Mouse (Mus musculus) forebrain, embryonic 13.5 days (tissue): ENCODE data around the gene Ces3b. TPM values are rescaled to one million over a fixed set of nuclear protein-coding genes. Genes with fewer than 3 reads are reported as not detected.
"Not testable (repeated sequence)": the region's sequence is repeated elsewhere in the genome, so short reads cannot be mapped to it uniquely, and the experiment has no call there.

Source experiments
- ATAC-seq: fragments of 200-750 bp; cut with Nextera tagmentation; 2 replicates; pipeline ENCODE4 v1.8.0; 2017
- H3K27ac ChIP-seq: fragments of 300-500 bp; sonication (generic); 2 replicates; pipeline ENCODE4 v1.5.1; 2015; ENCODE audit warnings: inconsistent platforms, mild to moderate bottlenecking, moderate library complexity
- H3K27me3 ChIP-seq: fragments of 300-500 bp; sonication (generic); 2 replicates; pipeline ENCODE4 v1.6.1; 2015; ENCODE audit warnings: mild to moderate bottlenecking, inconsistent platforms
- H3K36me3 ChIP-seq: fragments of 300-500 bp; sonication (generic); 2 replicates; pipeline ENCODE4 v1.6.1; 2015; ENCODE audit warnings: mild to moderate bottlenecking, inconsistent platforms; ENCODE audit not compliant: poor library complexity, severe bottlenecking
- H3K4me1 ChIP-seq: fragments of 300-500 bp; sonication (generic); 2 replicates; pipeline ENCODE4 v1.6.1; 2015; ENCODE audit warnings: inconsistent platforms
- H3K4me2 ChIP-seq: fragments of 300-500 bp; sonication (generic); 2 replicates; pipeline ENCODE4 v1.6.1; 2015; ENCODE audit warnings: inconsistent platforms, mild to moderate bottlenecking, moderate library complexity
- H3K4me3 ChIP-seq: fragments of 300-500 bp; sonication (generic); 2 replicates; pipeline ENCODE4 v1.5.1; 2015; ENCODE audit warnings: mild to moderate bottlenecking, inconsistent platforms
- H3K9ac ChIP-seq: fragments of 300-500 bp; sonication (generic); 2 replicates; pipeline ENCODE4 v1.6.1; 2015; ENCODE audit warnings: mild to moderate bottlenecking, inconsistent platforms
- H3K9me3 ChIP-seq: fragments of 300-500 bp; sonication (generic); replicated peaks from 2 replicates; pipeline ENCODE4 v1.6.1; 2016; ENCODE audit warnings: inconsistent platforms
- WGBS: fragments of 180-500 bp; shearing (Covaris S2); methylation state at CpG from one replicate; pipeline ENCODE4 v1.1.7; 2015; 5-methylcytosine and 5-hydroxymethylcytosine counted together
- polyA plus RNA-seq: library from polyadenylated mRNA; unstranded; fragments of >200 nt; fragmentation: Nextera tagmentation; extraction: Ambion mirVana; gene quantifications from 2 replicates; pipeline ENCODE4 v1.2.1, GENCODE M21; 2015

The Ces3b gene
- not detected in 2 replicates for polyA plus RNA-seq

GRCm38 (mm10) chr8:105083449-105084050, at the start of gene Ces3b:
Gene Ces3b, plus strand, starts transcription at chr8:105083753.
- no peaks in the 10 kb centered on the region for H3K27me3 ChIP-seq
- 81% methylated on average over 7 of the region's 7 CpGs for WGBS
- H3K4me3 ChIP-seq = no peak within 1 kb of the TSS
- H3K27ac ChIP-seq = no peak within 1 kb of the TSS
- H3K4me2 ChIP-seq = no peak within 1 kb of the TSS
- H3K36me3 ChIP-seq = no peaks in the 10 kb centered on the region
- H3K9me3 ChIP-seq = no peaks in the 10 kb centered on the region
- no peaks in the 10 kb centered on the region for H3K4me1 ChIP-seq
- ATAC-seq = no peak
- H3K9ac ChIP-seq = no peak within 1 kb of the TSS

GRCm38 (mm10) chr8:105043510-105043909, 40.0 kb upstream of the Ces3b start:
- Histone ChIP-seq H3K4me1 (no peaks in the 10 kb centered on the region), H3K4me2 (no peak overlapping the region), H3K27ac (no peak overlapping the region), H3K36me3 (no peaks in the 10 kb centered on the region), H3K9ac (no peak overlapping the region), H3K27me3 (no peaks in the 10 kb centered on the region), H3K4me3 (no peak overlapping the region), H3K9me3 (no peaks in the 10 kb centered on the region)
- WGBS = 88% methylated on average over 1 of the region's 1 CpGs
- no peak for ATAC-seq

GRCm38 (mm10) chr8:105045824-105046401, 37.6 kb upstream of the Ces3b start:
- H3K36me3 ChIP-seq = no peaks in the 10 kb centered on the region
- no peaks in the 10 kb centered on the region for H3K27me3 ChIP-seq
- 89% methylated on average over 3 of the region's 3 CpGs for WGBS
- H3K4me3 ChIP-seq = no peak overlapping the region
- no peak overlapping the region for H3K9ac ChIP-seq
- H3K4me1 ChIP-seq = no peaks in the 10 kb centered on the region
- no peak overlapping the region for H3K27ac ChIP-seq
- H3K4me2 ChIP-seq = no peak overlapping the region
- no peaks in the 10 kb centered on the region for H3K9me3 ChIP-seq
- no peak for ATAC-seq

GRCm38 (mm10) chr8:105048371-105048854, 35.1 kb upstream of the Ces3b start, which contains the start of gene Ces3a:
Gene Ces3a, plus strand, starts transcription at chr8:105048601.
- ATAC-seq = no peak
- no peak within 1 kb of the TSS for H3K9ac ChIP-seq
- H3K9me3 ChIP-seq = no peaks in the 10 kb centered on the region
- H3K4me2 ChIP-seq = no peak within 1 kb of the TSS
- no peak within 1 kb of the TSS for H3K4me3 ChIP-seq
- H3K36me3 ChIP-seq = no peaks in the 10 kb centered on the region
- no peaks in the 10 kb centered on the region for H3K4me1 ChIP-seq
- no peak within 1 kb of the TSS for H3K27ac ChIP-seq
- WGBS = 83% methylated on average over 3 of the region's 3 CpGs
- H3K27me3 ChIP-seq = no peaks in the 10 kb centered on the region

- Histone ChIP-seq H3K4me1 (no peaks in the 10 kb centered on the region), H3K9ac (no peak overlapping the region), H3K4me2 (no peak overlapping the region), H3K36me3 (no peaks in the 10 kb centered on the region), H3K9me3 (no peaks in the 10 kb centered on the region), H3K27ac (no peak overlapping the region), H3K27me3 (no peaks in the 10 kb centered on the region), H3K4me3 (no peak overlapping the region)
- 91% methylated on average over 4 of the region's 4 CpGs for WGBS
- no peak for ATAC-seq
Measured at GRCm38 (mm10) chr8:105056211-105056610, 27.3 kb upstream of the Ces3b start.

GRCm38 (mm10) chr8:105060056-105060455, 23.5 kb upstream of the Ces3b start:
- Histone ChIP-seq H3K9ac (no peak overlapping the region), H3K9me3 (no peaks in the 10 kb centered on the region), H3K36me3 (no peaks in the 10 kb centered on the region), H3K4me2 (no peak overlapping the region), H3K4me3 (no peak overlapping the region), H3K27ac (no peak overlapping the region), H3K4me1 (no peaks in the 10 kb centered on the region), H3K27me3 (no peaks in the 10 kb centered on the region)
- no peak for ATAC-seq

GRCm38 (mm10) chr8:105066761-105067160, 16.8 kb upstream of the Ces3b start:
- H3K27ac ChIP-seq = no peak overlapping the region
- H3K36me3 ChIP-seq = no peaks in the 10 kb centered on the region
- 0% methylated on average over 1 of the region's 1 CpGs for WGBS
- H3K27me3 ChIP-seq = no peaks in the 10 kb centered on the region
- no peak overlapping the region for H3K9ac ChIP-seq
- no peak overlapping the region for H3K4me2 ChIP-seq
- no peaks in the 10 kb centered on the region for H3K9me3 ChIP-seq
- no peak overlapping the region for H3K4me3 ChIP-seq
- H3K4me1 ChIP-seq = no peaks in the 10 kb centered on the region
- peak; percentile 50; the same call in 1 of the 2 replicates for ATAC-seq

GRCm38 (mm10) chr8:105067905-105068304, 15.6 kb upstream of the Ces3b start:
- H3K4me1 ChIP-seq, H3K9ac ChIP-seq, ATAC-seq, H3K27me3 ChIP-seq, H3K27ac ChIP-seq, H3K4me2 ChIP-seq, H3K9me3 ChIP-seq, H3K36me3 ChIP-seq, H3K4me3 ChIP-seq: not testable (repeated sequence)
- 79% methylated on average over 7 of the region's 7 CpGs for WGBS

- Histone ChIP-seq H3K36me3 (no peaks in the 10 kb centered on the region), H3K4me2 (no peak overlapping the region), H3K9me3 (no peaks in the 10 kb centered on the region), H3K27ac (no peak overlapping the region), H3K4me3 (no peak overlapping the region), H3K27me3 (no peaks in the 10 kb centered on the region), H3K4me1 (no peaks in the 10 kb centered on the region), H3K9ac (no peak overlapping the region)
- no peak for ATAC-seq
Measured at GRCm38 (mm10) chr8:105068971-105069370, 14.6 kb upstream of the Ces3b start.

GRCm38 (mm10) chr8:105076601-105077000, 7.0 kb upstream of the Ces3b start:
- Histone ChIP-seq H3K36me3 (no peaks in the 10 kb centered on the region), H3K27me3 (no peaks in the 10 kb centered on the region), H3K9ac (no peak overlapping the region), H3K4me3 (no peak overlapping the region), H3K4me2 (no peak overlapping the region), H3K9me3 (no peaks in the 10 kb centered on the region), H3K4me1 (no peaks in the 10 kb centered on the region), H3K27ac (no peak overlapping the region)
- no peak for ATAC-seq
- 95% methylated on average over 4 of the region's 4 CpGs for WGBS

GRCm38 (mm10) chr8:105077071-105077470, 6.5 kb upstream of the Ces3b start:
- no peak overlapping the region for H3K4me2 ChIP-seq
- no peak overlapping the region for H3K9ac ChIP-seq
- no peak overlapping the region for H3K27ac ChIP-seq
- H3K4me3 ChIP-seq = no peak overlapping the region
- H3K4me1 ChIP-seq = no peaks in the 10 kb centered on the region
- no peaks in the 10 kb centered on the region for H3K36me3 ChIP-seq
- no peak for ATAC-seq
- no peaks in the 10 kb centered on the region for H3K9me3 ChIP-seq
- no peaks in the 10 kb centered on the region for H3K27me3 ChIP-seq
- 73% methylated on average over 6 of the region's 6 CpGs for WGBS

- Histone ChIP-seq H3K4me3 (no peak overlapping the region), H3K4me1 (no peaks in the 10 kb centered on the region), H3K9me3 (no peaks in the 10 kb centered on the region), H3K9ac (no peak overlapping the region), H3K27me3 (no peaks in the 10 kb centered on the region), H3K36me3 (no peaks in the 10 kb centered on the region), H3K27ac (no peak overlapping the region), H3K4me2 (no peak overlapping the region)
- WGBS = 90% methylated on average over 5 of the region's 5 CpGs
- no peak for ATAC-seq
Measured at GRCm38 (mm10) chr8:105078591-105078990, 5.0 kb upstream of the Ces3b start.
